In the genomic region with DNA sequence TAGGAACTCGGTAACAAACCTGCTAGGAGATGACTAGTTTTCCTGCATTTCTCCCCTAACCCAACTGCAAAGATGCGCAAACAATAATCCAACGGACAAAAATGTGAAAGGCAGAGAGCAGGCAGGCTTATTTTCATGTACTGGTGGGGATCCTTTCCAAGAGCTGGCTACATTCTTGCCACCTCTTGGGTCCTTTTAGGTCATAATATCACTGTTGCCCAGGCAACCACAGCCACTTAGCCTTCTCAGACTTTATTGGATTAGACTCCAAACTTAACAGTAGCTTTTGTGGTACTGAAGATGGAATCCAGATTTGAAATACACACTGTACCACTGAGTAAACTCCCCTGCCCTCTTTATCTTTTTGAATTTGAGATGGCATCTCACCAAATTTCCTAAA, we compare ENCODE assay signal across 31 mouse cellular contexts. TPM values are rescaled to one million over a fixed set of nuclear protein-coding genes. Genes with fewer than 3 reads are reported as not detected.
DNase-seq lines count a peak whose midpoint lies in the region; ATAC-seq lines count a peak whose summit lies in the region.
"Had no signal": no experiment of that assay in that cellular context is flagged by ENCODE, and none has a peak within 500 bp of the region (broad histone marks: within the 10 kb centered on the region; RNA-seq: fewer than 3 reads in every experiment).

No protein-coding gene starts in this region.

- H3K9ac ChIP-seq in embryonic facial prominence, embryonic 11.5 days (replicated peaks; ENCODE audit: low read length), result no peak overlapping the region
- H3K9ac ChIP-seq in limb, embryonic 12.5 days (replicated peaks), result no peak overlapping the region
- H3K9ac ChIP-seq: embryonic facial prominence, embryonic 13.5 days; heart, embryonic 13.5 days; hindbrain, embryonic 14.5 days; neural tube, embryonic 13.5 days; stomach, embryonic 15.5 days had no signal

- H3K4me2 ChIP-seq in embryonic facial prominence, embryonic 11.5 days (ENCODE audit: low read depth, low read length), result no peak overlapping the region
- H3K4me2 ChIP-seq in limb, embryonic 12.5 days, result no peak overlapping the region
- H3K4me2 ChIP-seq: embryonic facial prominence, embryonic 13.5 days; heart, embryonic 13.5 days; hindbrain, embryonic 14.5 days; liver, embryonic 11.5 days; midbrain, embryonic 11.5 days; neural tube, embryonic 13.5 days; stomach, embryonic 15.5 days had no signal

- no peaks in the 10 kb centered on the region for H3K9me3 ChIP-seq in embryonic facial prominence, embryonic 11.5 days (replicated peaks; ENCODE audit: control insufficient read depth, low read length)
- no peaks in the 10 kb centered on the region for H3K9me3 ChIP-seq in embryonic facial prominence, embryonic 10.5 days
- no peaks in the 10 kb centered on the region for H3K9me3 ChIP-seq in limb, embryonic 12.5 days
- no peaks in the 10 kb centered on the region for H3K9me3 ChIP-seq in limb, embryonic 10.5 days (replicated peaks)
- H3K9me3 ChIP-seq: embryonic facial prominence, embryonic 13.5 days; forebrain, embryonic 10.5 days; G1E; heart, embryonic 13.5 days; neural tube, embryonic 13.5 days; stomach, embryonic 15.5 days had no signal

- no peaks in the 10 kb centered on the region for H3K36me3 ChIP-seq in embryonic facial prominence, embryonic 11.5 days (replicated peaks; ENCODE audit: control insufficient read depth, insufficient read depth, low read depth, low read length)
- no peaks in the 10 kb centered on the region for H3K36me3 ChIP-seq in embryonic facial prominence, embryonic 10.5 days (replicated peaks)
- no peaks in the 10 kb centered on the region for H3K36me3 ChIP-seq in limb, embryonic 12.5 days
- no peaks in the 10 kb centered on the region for H3K36me3 ChIP-seq in limb, embryonic 10.5 days
- H3K36me3 ChIP-seq: embryonic facial prominence, embryonic 13.5 days; forebrain, embryonic 10.5 days; G1E; heart, embryonic 13.5 days; neural tube, embryonic 13.5 days; stomach, embryonic 15.5 days had no signal

- WGBS in embryonic facial prominence, embryonic 11.5 days, result 83% methylated on average over 3 of the region's 3 CpGs
- WGBS in embryonic facial prominence, embryonic 10.5 days, result 89% methylated on average over 3 of the region's 3 CpGs
- 86% methylated on average over 3 of the region's 3 CpGs for WGBS in limb, embryonic 12.5 days
- WGBS in limb, embryonic 10.5 days, result 94% methylated on average over 3 of the region's 3 CpGs

- no peaks in the 10 kb centered on the region for H3K27me3 ChIP-seq in embryonic facial prominence, embryonic 11.5 days (ENCODE audit: control insufficient read depth, insufficient read depth, low read length)
- H3K27me3 ChIP-seq in embryonic facial prominence, embryonic 10.5 days (replicated peaks; ENCODE audit: low read depth, poor library complexity, severe bottlenecking), result no peaks in the 10 kb centered on the region
- H3K27me3 ChIP-seq in limb, embryonic 12.5 days, result no peaks in the 10 kb centered on the region
- no peaks in the 10 kb centered on the region for H3K27me3 ChIP-seq in limb, embryonic 10.5 days (ENCODE audit: low read depth, poor library complexity, severe bottlenecking)
- H3K27me3 ChIP-seq: embryonic facial prominence, embryonic 13.5 days; heart, embryonic 13.5 days; neural tube, embryonic 13.5 days; stomach, embryonic 15.5 days had no signal

- H3K4me1 ChIP-seq in embryonic facial prominence, embryonic 11.5 days (ENCODE audit: control insufficient read depth, insufficient read depth, low read length), result no peaks in the 10 kb centered on the region
- H3K4me1 ChIP-seq in embryonic facial prominence, embryonic 10.5 days, result peaks cover 5% of the 10 kb centered on the region; the same call in 1 of the 2 replicates
- H3K4me1 ChIP-seq in limb, embryonic 12.5 days (replicated peaks), result no peaks in the 10 kb centered on the region
- H3K4me1 ChIP-seq in limb, embryonic 10.5 days, result no peaks in the 10 kb centered on the region
- H3K4me1 ChIP-seq: embryonic facial prominence, embryonic 13.5 days; forebrain, embryonic 10.5 days; neural tube, embryonic 13.5 days; stomach, embryonic 15.5 days had no signal

- DNase-seq in embryonic facial prominence, embryonic 11.5 days (ENCODE audit: low spot score), result peak; percentile 28
- no peak for DNase-seq in embryonic facial prominence, embryonic 10.5 days (ENCODE audit: low spot score)
- no peak for DNase-seq in limb, embryonic 10.5 days (ENCODE audit: low spot score)
- DNase-seq in lung, postnatal 25 days (ENCODE audit: low spot score), result peak; percentile 44
- no peak for DNase-seq in lung, adult 18-20 months
- DNase-seq in testis, postnatal 14 days (ENCODE audit: low spot score), result peak; percentile 57
- DNase-seq: adrenal gland, postnatal 10 days; cerebellum, adult 11 months; cerebellum, adult 9-10 months; cerebellum, postnatal 36 days; gastrocnemius, postnatal 25 days; heart, adult 2 months; heart, postnatal 10 days; kidney, adult 9 months; kidney, postnatal 10 days; layer of hippocampus, postnatal 36 days; left cerebral cortex, postnatal 4 days; thymus, adult 2 months; thymus, postnatal 4 days had no signal

- ATAC-seq in embryonic facial prominence, embryonic 11.5 days (replicated peaks; ENCODE audit: insufficient number of reproducible peaks, low FRiP score, low TSS enrichment, low read depth), result no peak
- ATAC-seq in limb, embryonic 12.5 days (ENCODE audit: insufficient number of reproducible peaks, insufficient read depth, low FRiP score, low TSS enrichment, low read depth), result no peak
- ATAC-seq: forebrain, embryonic 16.5 days; intestine, postnatal 0 days had no signal

- no peak overlapping the region for H3K4me3 ChIP-seq in embryonic facial prominence, embryonic 11.5 days (ENCODE audit: low read depth, low read length)
- H3K4me3 ChIP-seq in embryonic facial prominence, embryonic 10.5 days, result no peak overlapping the region
- H3K4me3 ChIP-seq in limb, embryonic 12.5 days (replicated peaks), result no peak overlapping the region
- no peak overlapping the region for H3K4me3 ChIP-seq in limb, embryonic 10.5 days
- H3K4me3 ChIP-seq: embryonic facial prominence, embryonic 13.5 days; forebrain, embryonic 10.5 days; heart, adult 2 months; heart, embryonic 13.5 days; neural tube, embryonic 13.5 days; stomach, embryonic 15.5 days had no signal

- no peak overlapping the region for H3K27ac ChIP-seq in embryonic facial prominence, embryonic 11.5 days (replicated peaks; ENCODE audit: low read depth, low read length)
- H3K27ac ChIP-seq in embryonic facial prominence, embryonic 10.5 days (replicated peaks), result no peak overlapping the region
- peak overlapping the region; percentile 30; the same call in 1 of the 2 replicates for H3K27ac ChIP-seq in limb, embryonic 12.5 days
- no peak overlapping the region for H3K27ac ChIP-seq in limb, embryonic 10.5 days
- H3K27ac ChIP-seq: embryonic facial prominence, embryonic 13.5 days; forebrain, embryonic 10.5 days; heart, adult 2 months; heart, embryonic 13.5 days; hindbrain, embryonic 14.5 days; neural tube, embryonic 13.5 days; stomach, embryonic 15.5 days had no signal

RNA-seq across cellular contexts. Expression of a gene that starts 12.4 kb away (rescaled TPM):
- polyA plus RNA-seq in embryonic facial prominence, embryonic 11.5 days (2014; fragmentation: Nextera tagmentation; extraction: Ambion mirVana), result 0.74 and 1.8 TPM in 2 replicates
- polyA plus RNA-seq in embryonic facial prominence, embryonic 10.5 days (2016; fragmentation: Nextera tagmentation; extraction: Ambion mirVana), result 0.57 and 0.82 TPM in 2 replicates
- 1.1 and 1.4 TPM in 2 replicates for polyA plus RNA-seq in limb, embryonic 12.5 days (2016; fragmentation: Nextera tagmentation; extraction: Ambion mirVana)
- polyA plus RNA-seq in limb, embryonic 10.5 days (2016; fragmentation: Nextera tagmentation; extraction: Ambion mirVana), result 0.53 and 0.94 TPM in 2 replicates
- polyA plus RNA-seq: forebrain, embryonic 10.5 days; G1E had no signal

RNA-seq across cellular contexts. Expression of a gene that starts 22.7 kb away (rescaled TPM):
- polyA plus RNA-seq in embryonic facial prominence, embryonic 11.5 days (2014; fragmentation: Nextera tagmentation; extraction: Ambion mirVana), result 53.3 and 59.8 TPM in 2 replicates
- polyA plus RNA-seq in embryonic facial prominence, embryonic 10.5 days (2016; fragmentation: Nextera tagmentation; extraction: Ambion mirVana), result 18.6 and 24.2 TPM in 2 replicates
- 120 and 137 TPM in 2 replicates for polyA plus RNA-seq in limb, embryonic 12.5 days (2016; fragmentation: Nextera tagmentation; extraction: Ambion mirVana)
- 12.0 and 19.9 TPM in 2 replicates for polyA plus RNA-seq in limb, embryonic 10.5 days (2016; fragmentation: Nextera tagmentation; extraction: Ambion mirVana)
- polyA plus RNA-seq: G1E had no signal

Comparison
In these comparisons a context has a peak if more than half of its experiments do, and no peak if none do; other contexts are left out.
1. DNase-seq: peak in embryonic facial prominence, embryonic 11.5 days (single experiment), lung, postnatal 25 days (single experiment) and testis, postnatal 14 days (single experiment); none in embryonic facial prominence, embryonic 10.5 days (single experiment), limb, embryonic 10.5 days (single experiment) and lung, adult 18-20 months (0 of 2).